Mouse (Mus musculus) layer of hippocampus, adult 11-12 months (tissue): ENCODE measurements around the gene Znrf1.

Experiments used
- DNase-seq: peaks from one replicate; pipeline ENCODE4 v3.0.0; 2022; ENCODE audit warnings: low spot score

Znrf1 gene

GRCm38 (mm10) chr8:111533503-111533902, 2.4 kb upstream of the Znrf1 start:
- DNase-seq, result no peak

DNA sequence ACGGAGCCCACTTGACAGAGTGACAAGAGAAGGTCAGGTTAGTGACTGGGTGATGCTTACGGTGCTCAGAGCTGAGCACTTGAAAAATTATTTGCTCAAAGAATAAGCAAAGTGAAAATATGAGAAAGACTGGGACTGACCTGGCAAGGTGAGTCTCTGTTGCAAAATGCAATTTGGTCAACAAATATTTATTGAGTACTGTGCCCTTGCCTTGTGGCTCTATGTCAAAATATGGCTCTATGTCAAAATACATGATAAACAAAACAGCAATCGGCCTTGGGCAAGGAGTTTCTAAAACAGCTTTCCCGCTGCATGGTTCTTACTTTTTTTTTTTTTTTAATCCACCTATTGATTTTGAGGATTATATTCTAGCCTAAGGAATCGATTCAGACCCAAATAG, 406 bp upstream of the Znrf1 start:
- DNase-seq, result no peak

GRCm38 (mm10) chr8:111536978-111537764, 1.3 kb downstream of the Znrf1 start:
- peak; percentile 50 for DNase-seq

- no peak for DNase-seq
Measured at GRCm38 (mm10) chr8:111537765-111538158, 1.9 kb downstream of the Znrf1 start.

DNA sequence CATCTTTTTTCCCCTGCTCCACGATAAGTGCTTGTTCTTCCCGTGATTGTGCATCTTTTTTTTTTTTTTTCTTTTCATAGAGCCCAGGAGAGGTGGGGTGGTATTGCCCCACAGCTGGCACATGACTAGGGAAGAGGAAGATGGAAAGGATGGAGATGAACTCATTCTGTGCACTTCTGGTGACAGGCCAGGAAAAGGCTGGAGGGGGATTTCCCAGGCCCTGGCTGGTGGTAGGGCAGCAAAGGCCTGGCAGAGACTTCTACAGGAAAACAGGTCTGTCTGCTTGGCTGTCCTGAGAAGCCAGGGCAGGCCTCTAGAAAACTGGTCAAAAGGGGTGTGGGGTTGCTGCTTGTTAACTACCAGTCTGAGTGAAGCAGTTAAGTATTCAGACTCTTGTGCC, 2.3 kb downstream of the Znrf1 start:
- DNase-seq, result no peak

DNA sequence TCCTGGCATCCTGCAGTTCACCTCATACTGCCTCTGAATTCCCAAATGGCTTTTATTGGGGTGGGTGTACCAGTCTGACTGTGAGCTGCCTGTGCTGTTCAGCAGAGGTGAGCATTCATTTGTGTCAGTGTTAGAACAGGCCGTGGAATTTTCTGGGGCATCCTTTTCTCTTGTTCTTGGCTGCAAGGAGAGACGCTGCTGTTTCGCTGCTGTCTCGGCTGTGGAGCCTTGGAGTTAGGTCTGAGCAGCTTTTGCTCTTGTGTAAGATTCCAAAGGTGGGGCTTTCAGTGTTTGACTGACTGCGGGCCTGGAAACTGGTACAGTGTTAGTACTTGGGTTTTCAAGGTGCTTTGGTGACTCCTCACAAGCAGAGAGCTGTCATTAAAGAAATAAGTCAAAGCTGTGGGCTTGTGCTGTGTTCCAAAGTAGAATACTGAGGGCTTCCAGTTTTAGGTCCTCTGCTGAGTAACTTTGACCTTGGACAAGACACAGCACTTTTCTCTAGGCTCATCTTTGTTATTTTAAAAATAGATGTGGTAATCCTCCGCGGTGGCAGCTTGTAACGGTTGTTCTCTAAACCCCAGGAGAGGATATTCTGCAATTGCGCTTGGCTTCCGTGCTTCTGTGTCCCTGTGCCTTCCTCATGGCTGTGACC, 3.7 kb downstream of the Znrf1 start:
- peak; percentile 21 for DNase-seq

DNA sequence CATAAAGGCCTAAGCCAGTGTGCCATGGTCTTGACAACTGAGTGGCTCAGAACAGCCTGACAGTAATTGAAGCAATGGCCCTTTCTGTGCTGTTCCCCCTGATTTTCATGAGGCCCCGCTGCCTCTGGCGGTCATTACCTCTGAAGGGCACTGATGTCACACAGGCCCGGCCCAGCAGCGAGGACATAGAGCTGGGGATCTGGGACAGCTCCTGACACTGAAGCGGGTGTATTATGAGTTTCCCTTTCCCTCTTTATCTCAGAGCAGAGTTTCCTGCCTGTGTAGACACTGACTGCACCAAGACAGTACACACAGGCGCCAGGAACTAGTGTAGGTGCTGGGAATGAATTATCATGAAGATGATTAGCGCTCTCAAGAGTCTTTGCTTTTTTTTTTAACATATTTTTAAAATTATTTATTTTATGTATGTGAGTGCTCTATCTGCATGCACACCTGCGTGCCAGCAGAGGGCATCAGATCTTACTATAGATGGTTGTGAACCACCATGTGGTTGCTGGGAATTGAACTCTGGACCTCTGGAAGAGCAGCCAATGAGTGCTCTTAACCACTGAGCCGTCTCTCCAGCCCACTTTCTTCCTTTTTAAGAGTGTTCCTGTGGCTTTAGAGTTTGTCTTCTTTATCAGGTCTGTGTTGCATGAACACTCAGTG, 7.9 kb downstream of the Znrf1 start:
- DNase-seq, result no peak

DNA sequence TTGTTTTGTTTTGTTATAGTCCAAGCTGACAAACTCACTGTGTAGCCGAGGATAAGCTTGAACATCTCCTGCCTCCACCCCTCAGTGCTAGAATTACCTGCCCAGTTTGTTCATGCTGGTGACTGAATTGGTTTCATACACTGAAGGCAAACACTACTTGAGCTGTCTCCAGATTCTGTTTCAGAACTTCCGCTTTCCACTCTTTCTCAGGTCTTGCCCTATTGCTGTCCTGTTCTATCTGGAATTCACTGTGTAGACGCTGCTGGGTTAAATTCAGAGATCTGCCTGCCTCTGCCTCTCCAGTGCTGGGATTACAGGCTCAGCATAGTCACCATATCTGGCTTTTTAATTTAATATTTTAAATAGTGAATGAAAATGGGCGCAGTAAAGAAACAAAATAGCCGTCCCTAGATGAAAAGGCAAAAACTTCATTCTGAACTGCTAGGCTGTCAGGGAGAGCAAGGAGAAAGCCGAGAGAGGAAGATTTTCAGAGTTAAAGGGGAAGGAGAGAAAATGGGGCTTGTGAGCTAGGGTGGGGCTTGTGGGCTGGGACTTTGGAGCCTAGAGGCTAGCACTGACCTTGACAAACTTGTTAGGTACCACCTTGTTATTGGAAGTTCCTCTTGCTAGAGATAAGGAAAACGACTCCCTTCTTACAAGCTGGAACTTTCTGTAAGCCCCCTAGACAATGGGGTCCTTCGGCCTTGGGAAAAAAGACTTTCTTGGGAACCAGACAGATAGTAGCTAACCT, 9.7 kb downstream of the Znrf1 start:
- DNase-seq, result no peak

DNA sequence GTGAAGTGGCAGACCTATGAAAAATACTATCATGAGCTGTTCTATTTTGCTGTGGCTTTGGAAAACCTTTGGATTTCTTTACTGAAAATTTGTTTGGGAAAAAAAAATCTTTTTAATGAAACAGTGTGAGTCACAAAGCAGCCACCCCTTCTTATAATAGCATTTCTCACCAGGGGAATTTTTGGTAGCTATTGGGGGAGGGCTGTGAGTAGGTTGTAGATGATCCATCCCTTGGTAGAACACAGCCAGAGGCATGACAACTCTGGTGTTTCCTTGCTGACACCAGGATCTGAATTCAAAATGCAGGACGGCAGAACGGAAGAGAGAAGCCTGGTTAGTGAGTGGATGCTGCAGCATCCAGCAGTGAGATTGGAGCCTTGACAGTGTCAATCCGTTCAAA, 11.2 kb downstream of the Znrf1 start:
- no peak for DNase-seq

- no peak for DNase-seq
Measured at GRCm38 (mm10) chr8:111548201-111548600, 12.3 kb downstream of the Znrf1 start.

DNA sequence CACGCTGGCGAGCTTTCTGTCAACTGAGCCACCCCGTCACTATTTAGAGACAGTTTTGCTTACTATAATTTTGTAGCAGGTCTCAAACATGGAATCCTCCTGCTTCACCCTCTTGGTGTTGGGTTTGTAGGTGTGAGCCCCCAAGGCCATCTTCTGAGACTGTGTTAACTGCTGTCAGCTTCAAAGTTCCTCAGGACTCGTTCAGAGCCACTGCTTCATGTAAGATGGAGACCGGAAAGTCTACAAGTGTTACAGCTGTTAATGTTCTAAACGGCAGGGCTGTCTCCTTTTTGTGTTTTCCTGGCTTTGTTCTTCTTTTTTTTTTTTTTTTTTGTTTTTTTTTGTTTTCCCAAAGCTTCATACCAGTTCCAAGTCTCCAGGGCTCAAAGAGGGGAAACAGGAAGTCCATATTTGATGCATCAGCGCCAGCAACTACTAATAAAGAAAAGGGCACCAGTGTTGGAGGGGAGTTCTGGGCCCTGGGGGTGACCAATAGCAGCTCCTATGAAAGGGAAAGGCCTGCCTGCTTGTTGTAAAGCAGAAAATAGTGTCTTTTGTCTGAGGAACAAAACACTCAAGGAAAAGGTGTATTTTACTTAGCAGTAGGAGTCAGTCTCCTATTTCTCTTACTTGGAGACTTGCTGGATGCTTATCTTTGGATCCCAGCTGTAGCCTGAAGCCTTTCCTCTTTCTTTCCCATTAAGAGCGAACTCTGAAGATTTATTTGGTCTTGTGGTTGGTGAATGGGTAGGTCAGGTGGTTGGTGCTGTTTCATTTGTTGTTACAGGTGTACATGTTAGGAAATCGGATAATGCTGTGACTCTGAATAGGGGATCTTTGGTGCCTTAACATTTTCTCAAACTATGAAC, 14.3 kb downstream of the Znrf1 start:
- no peak for DNase-seq

GRCm38 (mm10) chr8:111551511-111552130, 15.7 kb downstream of the Znrf1 start:
- no peak for DNase-seq

DNA sequence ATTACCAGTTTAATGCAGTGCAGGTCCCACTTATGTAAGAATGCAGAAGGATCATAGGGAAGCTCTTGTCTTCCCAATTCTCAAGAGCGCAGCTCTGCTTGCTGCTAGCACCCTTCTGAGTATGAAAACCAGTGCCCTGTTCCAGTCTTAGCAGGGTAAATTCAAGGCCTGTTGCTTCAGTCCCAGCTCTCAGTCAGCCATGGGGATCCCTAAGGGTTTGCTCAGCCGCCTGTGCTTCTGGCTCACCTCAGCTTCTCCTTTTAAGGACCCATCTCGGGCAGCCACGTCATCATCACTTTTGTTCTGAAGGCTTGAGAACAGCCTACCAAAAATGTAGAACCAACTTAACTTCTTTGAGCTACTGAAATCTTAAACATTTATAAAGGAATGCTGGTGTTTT, 25.9 kb downstream of the Znrf1 start:
- no peak for DNase-seq

- no peak for DNase-seq
Measured at GRCm38 (mm10) chr8:111562274-111562803, 26.4 kb downstream of the Znrf1 start.

DNA sequence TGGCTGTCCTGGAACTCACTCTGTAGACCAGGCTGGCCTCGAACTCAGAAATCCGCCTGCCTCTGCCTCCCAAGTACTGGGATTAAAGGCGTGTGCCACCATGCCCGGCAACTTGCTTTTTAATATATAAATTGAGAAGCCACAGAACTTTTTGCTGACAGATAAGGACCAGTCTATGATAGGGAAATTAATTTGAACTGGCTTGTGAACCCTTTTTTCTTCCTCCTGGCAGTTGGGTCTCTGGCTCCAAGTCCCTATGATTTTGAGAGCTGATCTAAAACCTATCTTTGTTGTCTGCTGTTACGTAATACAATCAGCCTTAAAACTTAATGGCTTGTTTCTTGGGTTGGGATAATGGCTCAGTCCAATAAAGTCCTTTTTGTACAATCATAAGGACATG, 27.2 kb downstream of the Znrf1 start:
- DNase-seq, result no peak

DNA sequence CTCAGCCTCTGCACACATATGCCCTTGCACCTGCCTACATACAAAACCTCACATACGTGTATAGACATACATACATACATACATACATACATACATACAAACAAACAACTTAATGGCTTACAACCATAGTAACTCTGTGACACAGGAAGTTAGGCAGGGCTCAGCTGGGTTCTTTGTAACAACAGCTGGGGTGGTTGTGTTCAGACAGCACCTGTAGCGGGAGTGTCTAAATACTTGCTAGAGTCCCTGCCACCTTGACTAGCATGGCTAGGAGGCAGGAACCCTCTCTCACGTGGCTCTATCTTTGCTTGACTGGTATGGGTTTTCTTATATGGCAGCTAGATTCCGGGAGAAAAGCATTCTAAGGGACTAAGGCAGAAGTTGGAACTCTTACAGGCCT, 27.8 kb downstream of the Znrf1 start:
- no peak for DNase-seq

- no peak for DNase-seq
Measured at GRCm38 (mm10) chr8:111564093-111564492, 28.2 kb downstream of the Znrf1 start.

DNA sequence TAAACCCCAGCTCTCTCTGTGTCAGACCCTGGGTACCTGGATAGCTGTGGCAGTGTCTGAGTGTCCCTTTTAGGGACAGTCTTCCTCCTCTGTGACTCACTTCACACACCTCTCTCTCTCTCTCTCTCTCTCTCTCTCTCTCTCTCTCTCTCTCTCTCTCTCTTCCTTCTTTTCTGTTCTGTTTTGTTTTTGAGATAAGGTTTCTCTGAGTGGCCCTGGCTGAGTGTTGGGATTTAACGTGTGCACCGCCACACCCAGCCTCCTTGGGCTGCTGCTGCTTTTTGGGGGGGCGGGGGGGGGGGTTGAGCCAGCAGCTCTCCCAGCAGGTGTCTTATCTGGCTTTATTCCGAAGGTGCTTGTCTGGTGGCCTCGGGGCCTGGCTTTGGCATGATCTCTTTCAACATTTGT, 29.9 kb downstream of the Znrf1 start:
- no peak for DNase-seq

DNA sequence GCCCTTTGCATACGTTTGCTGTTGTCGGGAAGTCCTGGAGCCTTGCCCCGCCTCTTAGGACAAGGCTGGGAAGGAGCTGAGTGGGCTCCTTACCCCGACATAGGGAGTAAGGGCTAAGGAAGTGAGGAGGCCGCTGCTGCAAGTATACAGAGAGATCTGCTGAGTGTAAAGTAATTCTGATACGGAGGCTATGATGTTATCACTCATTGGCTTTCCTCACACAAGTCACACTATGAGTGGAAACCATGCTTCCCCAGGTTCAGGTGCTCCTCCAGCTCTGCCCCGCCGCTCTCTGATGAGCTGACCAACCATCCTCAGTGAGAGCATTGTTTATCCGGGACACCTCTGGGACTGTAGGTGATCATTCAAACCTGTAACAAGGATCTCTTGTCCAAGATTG, 30.4 kb downstream of the Znrf1 start:
- DNase-seq, result no peak

DNA sequence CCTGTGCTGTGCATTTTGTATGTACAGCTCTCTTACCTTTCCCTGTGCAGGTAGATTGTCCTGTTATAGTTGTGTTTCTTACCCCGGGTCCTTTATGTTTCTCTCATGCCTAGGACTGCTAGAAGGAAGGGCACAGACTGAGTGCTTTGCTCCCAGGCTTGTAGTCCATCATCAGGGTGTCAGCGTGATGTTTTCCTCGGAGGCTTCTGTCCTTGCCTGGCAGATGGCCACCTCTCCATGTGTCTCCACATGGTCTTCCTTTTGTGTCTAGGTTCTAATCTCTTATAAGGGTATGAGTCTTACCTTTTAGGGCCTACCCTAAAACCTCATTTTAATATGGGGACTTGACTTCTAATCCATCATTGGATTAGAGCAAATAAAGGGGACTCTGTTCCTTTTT, 31.7 kb downstream of the Znrf1 start:
- DNase-seq, result no peak

GRCm38 (mm10) chr8:111568029-111568428, 32.1 kb downstream of the Znrf1 start:
- DNase-seq, result no peak
